Mouse (Mus musculus): ENCODE data around the gene Cyp3a41b. TPM values are rescaled to one million over a fixed set of nuclear protein-coding genes. Genes with fewer than 3 reads are reported as not detected.
"Not testable (repeated sequence)": the region's sequence is repeated elsewhere in the genome, so short reads cannot be mapped to it uniquely, and the experiment has no call there.

The Cyp3a41b gene
- polyA plus RNA-seq (2014; fragmentation: Nextera tagmentation; extraction: Ambion mirVana), result not detected in 2 replicates

DNA sequence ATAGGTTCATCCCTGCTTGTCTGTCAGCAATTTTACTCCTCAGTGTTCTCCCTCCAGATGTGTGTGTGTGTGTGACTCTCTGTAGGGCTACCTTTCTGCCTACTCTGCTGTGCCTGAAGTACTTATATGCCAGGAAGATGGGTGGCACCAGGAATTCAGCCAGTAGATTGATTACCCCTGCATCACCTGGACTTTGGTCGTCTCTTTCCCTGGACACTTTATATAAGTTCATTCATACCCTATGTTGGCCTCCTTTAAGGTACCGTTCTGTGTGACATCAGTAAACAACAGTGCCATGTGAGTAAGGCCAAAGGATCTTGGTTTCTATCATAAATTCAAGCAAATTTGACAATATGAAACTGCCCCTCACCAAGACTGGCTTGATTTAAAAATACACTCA is at the start of gene Cyp3a41b:
Cyp3a41b (minus strand) TSS at position 101 of the 400 bp plus-strand sequence.
- 71% methylated on average over 1 of the region's 2 CpGs for WGBS
- H3K27me3 ChIP-seq (ENCODE audit: control insufficient read depth, insufficient read depth, low read length); H3K36me3 ChIP-seq (ENCODE audit: control insufficient read depth, insufficient read depth, low read length); H3K9me3 ChIP-seq (ENCODE audit: control insufficient read depth, low read depth, low read length); H3K9ac ChIP-seq (replicated peaks; ENCODE audit: low read depth, low read length); ATAC-seq (ENCODE audit: insufficient number of reproducible peaks, insufficient read depth, low FRiP score, low read depth); H3K27ac ChIP-seq (ENCODE audit: low read length); H3K4me1 ChIP-seq (ENCODE audit: control insufficient read depth, insufficient read depth, low read length); H3K4me3 ChIP-seq (ENCODE audit: low read depth, low read length); H3K4me2 ChIP-seq (replicated peaks; ENCODE audit: low read depth, low read length): not testable (repeated sequence)

DNA sequence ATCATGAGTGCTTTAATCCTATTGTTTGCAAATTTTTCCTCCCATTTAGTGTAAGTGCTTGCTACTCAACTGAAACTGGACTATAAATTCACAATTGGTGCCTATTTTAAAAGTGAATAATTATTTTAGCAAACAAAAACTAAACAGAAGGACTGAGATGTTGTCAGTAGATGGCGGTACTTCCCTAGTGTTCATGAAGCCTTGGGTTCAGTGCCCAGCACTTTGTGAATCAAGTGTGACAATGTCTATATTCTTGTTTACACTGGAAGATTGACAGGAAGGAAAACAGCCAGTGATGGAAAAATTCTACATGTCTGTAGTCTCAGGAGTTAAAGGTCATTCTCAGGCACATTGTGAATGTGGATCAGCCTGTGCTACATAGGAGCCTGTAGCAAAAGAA is 47.8 kb upstream of the Cyp3a41b start:
- WGBS, result 87% methylated on average over 1 of the region's 1 CpGs
- not testable (repeated sequence) for H3K9ac ChIP-seq (replicated peaks; ENCODE audit: low read depth, low read length); H3K4me2 ChIP-seq (replicated peaks; ENCODE audit: low read depth, low read length); H3K4me1 ChIP-seq (ENCODE audit: control insufficient read depth, insufficient read depth, low read length); H3K36me3 ChIP-seq (ENCODE audit: control insufficient read depth, insufficient read depth, low read length); ATAC-seq (ENCODE audit: insufficient number of reproducible peaks, insufficient read depth, low FRiP score, low read depth); H3K4me3 ChIP-seq (ENCODE audit: low read depth, low read length); H3K27me3 ChIP-seq (ENCODE audit: control insufficient read depth, insufficient read depth, low read length); H3K27ac ChIP-seq (ENCODE audit: low read length)
- peaks cover 13% of the 10 kb centered on the region; the same call in 1 of the 2 replicates for H3K9me3 ChIP-seq (ENCODE audit: control insufficient read depth, low read depth, low read length)

DNA sequence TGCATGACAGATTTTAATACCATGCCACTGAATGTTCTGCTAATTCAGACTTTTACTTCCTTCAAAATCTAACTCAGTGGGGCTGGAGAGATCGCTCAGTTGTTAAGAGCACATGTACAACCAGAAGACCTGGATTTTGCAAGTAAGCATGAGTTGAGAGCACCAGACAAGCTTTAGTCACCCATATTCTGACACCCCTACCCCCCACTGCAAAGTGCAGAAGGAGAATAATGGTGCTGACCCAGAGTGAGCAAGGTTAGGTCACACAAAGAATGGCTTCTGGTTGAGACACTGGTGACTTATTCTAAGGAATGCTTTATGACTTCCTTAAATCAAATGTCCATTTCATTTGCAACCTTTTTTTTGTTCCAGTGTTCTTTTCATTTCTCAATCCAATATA is 20.4 kb upstream of the Cyp3a41b start:
- H3K4me3 ChIP-seq (ENCODE audit: low read depth, low read length); H3K27me3 ChIP-seq (ENCODE audit: control insufficient read depth, insufficient read depth, low read length); H3K36me3 ChIP-seq (ENCODE audit: control insufficient read depth, insufficient read depth, low read length); H3K27ac ChIP-seq (ENCODE audit: low read length); H3K4me1 ChIP-seq (ENCODE audit: control insufficient read depth, insufficient read depth, low read length); H3K4me2 ChIP-seq (replicated peaks; ENCODE audit: low read depth, low read length); H3K9ac ChIP-seq (replicated peaks; ENCODE audit: low read depth, low read length); ATAC-seq (ENCODE audit: insufficient number of reproducible peaks, insufficient read depth, low FRiP score, low read depth); H3K9me3 ChIP-seq (ENCODE audit: control insufficient read depth, low read depth, low read length): not testable (repeated sequence)
- WGBS, result 100% methylated on average over 1 of the region's 1 CpGs

DNA sequence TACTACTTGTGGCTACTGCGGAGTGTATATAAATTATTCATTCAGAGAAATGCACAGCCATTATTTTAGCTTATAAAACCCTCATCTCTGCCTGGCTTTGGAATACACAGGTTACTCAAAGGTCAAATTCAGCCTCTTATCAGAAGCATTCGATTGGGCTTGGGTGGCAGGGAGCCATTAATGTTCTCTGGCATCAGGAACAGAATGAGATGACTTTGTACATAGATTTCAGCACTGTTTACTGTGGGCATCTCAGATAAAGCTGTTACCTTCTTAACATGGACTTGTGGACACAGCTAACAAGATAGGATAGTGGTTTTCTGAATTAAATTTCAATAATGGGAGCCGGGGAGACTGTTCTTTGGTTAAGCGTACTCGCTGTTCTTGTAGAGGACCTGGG is 13.3 kb upstream of the Cyp3a41b start:
- not testable (repeated sequence) for H3K4me1 ChIP-seq (ENCODE audit: control insufficient read depth, insufficient read depth, low read length); H3K4me2 ChIP-seq (replicated peaks; ENCODE audit: low read depth, low read length); H3K27ac ChIP-seq (ENCODE audit: low read length); H3K36me3 ChIP-seq (ENCODE audit: control insufficient read depth, insufficient read depth, low read length); ATAC-seq (ENCODE audit: insufficient number of reproducible peaks, insufficient read depth, low FRiP score, low read depth); H3K9me3 ChIP-seq (ENCODE audit: control insufficient read depth, low read depth, low read length); H3K9ac ChIP-seq (replicated peaks; ENCODE audit: low read depth, low read length); H3K27me3 ChIP-seq (ENCODE audit: control insufficient read depth, insufficient read depth, low read length); H3K4me3 ChIP-seq (ENCODE audit: low read depth, low read length)
- WGBS, result 77% methylated on average over 5 of the region's 5 CpGs

DNA sequence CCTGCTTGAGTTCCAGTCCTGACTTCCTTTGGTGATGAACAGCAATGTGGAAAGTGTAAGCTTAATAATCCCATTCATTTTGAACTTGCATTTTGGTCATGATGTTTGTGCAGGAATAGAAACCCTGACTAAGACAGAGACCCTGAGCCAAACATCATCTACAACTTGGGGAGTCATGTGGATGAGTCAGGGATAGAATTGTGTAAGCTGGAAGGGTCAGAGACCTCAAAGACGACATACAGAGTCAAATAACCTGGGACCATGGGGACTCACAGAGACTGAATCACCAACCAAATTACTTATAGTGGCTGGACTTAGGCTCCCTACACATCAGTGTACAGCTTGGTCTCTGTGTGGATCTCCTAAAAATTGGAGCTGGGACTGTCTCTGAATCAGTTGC is 7.2 kb downstream of the Cyp3a41b start:
- WGBS, result 57% methylated on average over 1 of the region's 1 CpGs
- ATAC-seq (ENCODE audit: insufficient number of reproducible peaks, insufficient read depth, low FRiP score, low read depth), result not testable (repeated sequence)

DNA sequence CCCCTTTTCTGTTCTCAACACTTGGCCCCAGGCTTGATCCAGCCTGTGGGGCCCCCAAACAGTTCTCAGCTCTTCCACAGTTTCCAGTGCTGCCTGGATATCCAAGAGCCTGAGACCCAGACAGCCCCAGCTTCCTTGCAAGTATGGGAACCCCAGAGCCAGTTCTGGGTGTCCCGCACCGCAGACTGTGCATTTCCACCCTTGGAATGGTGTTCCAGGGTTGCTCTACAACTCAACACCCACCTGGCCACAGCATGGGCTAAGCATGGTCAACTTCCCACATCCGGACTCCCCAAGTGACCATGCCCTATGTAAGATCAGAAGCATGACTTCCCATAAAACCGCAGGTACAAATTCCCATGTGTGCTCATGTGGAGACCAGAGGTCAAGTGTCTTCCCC is 8.9 kb downstream of the Cyp3a41b start:
- not testable (repeated sequence) for H3K9ac ChIP-seq (replicated peaks; ENCODE audit: low read depth, low read length); H3K4me3 ChIP-seq (ENCODE audit: low read depth, low read length); H3K4me1 ChIP-seq (ENCODE audit: control insufficient read depth, insufficient read depth, low read length); H3K4me2 ChIP-seq (replicated peaks; ENCODE audit: low read depth, low read length); H3K27me3 ChIP-seq (ENCODE audit: control insufficient read depth, insufficient read depth, low read length); H3K9me3 ChIP-seq (ENCODE audit: control insufficient read depth, low read depth, low read length); H3K36me3 ChIP-seq (ENCODE audit: control insufficient read depth, insufficient read depth, low read length); H3K27ac ChIP-seq (ENCODE audit: low read length)
- WGBS, result 84% methylated on average over 4 of the region's 4 CpGs
- peak; percentile 58; the same call in 1 of the 2 replicates for ATAC-seq (ENCODE audit: insufficient number of reproducible peaks, insufficient read depth, low FRiP score, low read depth)

More for the DNA sequence above, 7.2 kb downstream of the Cyp3a41b start:
- H3K27me3 ChIP-seq (ENCODE audit: control insufficient read depth, insufficient read depth, low read length); H3K4me1 ChIP-seq (ENCODE audit: control insufficient read depth, insufficient read depth, low read length); H3K9ac ChIP-seq (replicated peaks; ENCODE audit: low read depth, low read length); H3K4me2 ChIP-seq (replicated peaks; ENCODE audit: low read depth, low read length); H3K4me3 ChIP-seq (ENCODE audit: low read depth, low read length); H3K36me3 ChIP-seq (ENCODE audit: control insufficient read depth, insufficient read depth, low read length); H3K9me3 ChIP-seq (ENCODE audit: control insufficient read depth, low read depth, low read length); H3K27ac ChIP-seq (ENCODE audit: low read length): not testable (repeated sequence)

DNA sequence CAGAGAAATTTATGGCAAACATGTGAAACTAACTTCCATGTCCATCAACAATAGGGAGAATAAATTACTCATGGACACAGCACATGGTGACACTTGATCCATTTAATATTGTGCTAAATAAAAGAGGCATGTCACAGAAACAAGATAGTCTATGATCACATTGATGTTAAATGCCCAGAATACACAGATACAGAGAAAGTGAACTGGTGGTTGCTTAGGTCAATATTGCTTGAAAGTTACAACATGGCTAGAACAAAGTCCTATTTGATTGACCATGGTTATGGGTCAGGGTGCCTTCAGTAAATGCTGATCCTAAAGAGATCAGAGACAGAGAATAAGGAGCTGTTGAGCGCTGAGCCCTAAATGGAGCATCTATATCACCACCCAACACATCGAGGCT is 12.6 kb downstream of the Cyp3a41b start:
- 69% methylated on average over 2 of the region's 2 CpGs for WGBS
- H3K36me3 ChIP-seq (ENCODE audit: control insufficient read depth, insufficient read depth, low read length); H3K4me2 ChIP-seq (replicated peaks; ENCODE audit: low read depth, low read length); H3K9ac ChIP-seq (replicated peaks; ENCODE audit: low read depth, low read length); ATAC-seq (ENCODE audit: insufficient number of reproducible peaks, insufficient read depth, low FRiP score, low read depth); H3K4me1 ChIP-seq (ENCODE audit: control insufficient read depth, insufficient read depth, low read length); H3K9me3 ChIP-seq (ENCODE audit: control insufficient read depth, low read depth, low read length); H3K27me3 ChIP-seq (ENCODE audit: control insufficient read depth, insufficient read depth, low read length); H3K27ac ChIP-seq (ENCODE audit: low read length); H3K4me3 ChIP-seq (ENCODE audit: low read depth, low read length): not testable (repeated sequence)

Other genes with a start within 250 kb of the Cyp3a41b start
- not detected in 2 replicates for gene Cyp3a57, start 239.5 kb downstream of the Cyp3a41b start, polyA plus RNA-seq (2014; fragmentation: Nextera tagmentation; extraction: Ambion mirVana)
- not detected in 2 replicates for gene Cyp3a16, start 115.0 kb downstream of the Cyp3a41b start, polyA plus RNA-seq (2014; fragmentation: Nextera tagmentation; extraction: Ambion mirVana)
- not detected in 2 replicates for gene Cyp3a41a, start 135.4 kb upstream of the Cyp3a41b start, polyA plus RNA-seq (2014; fragmentation: Nextera tagmentation; extraction: Ambion mirVana)
- gene Cyp3a44, start 221.1 kb upstream of the Cyp3a41b start, polyA plus RNA-seq (2014; fragmentation: Nextera tagmentation; extraction: Ambion mirVana), result not detected in 2 replicates